Mouse (Mus musculus) cerebellum, adult 9-11 months (tissue): Measurements from ENCODE around the gene Rgl1.
A peak's percentile ranks its signal among the peaks of the same experiment; 100 is the strongest.
"Not testable (repeated sequence)": the region's sequence is repeated elsewhere in the genome, so short reads cannot be mapped to it uniquely, and the experiment has no call there.

Source experiments
- DNase-seq: peaks from one replicate; pipeline ENCODE4 v3.0.0; 2022

Gene Rgl1

GRCm38 (mm10) chr1:152766032-152766772 is at the start of gene Rgl1, which contains the start of gene Arpc5:
TSS of gene Rgl1 (minus strand) at chr1:152766351.
TSS of gene Arpc5 (plus strand) at chr1:152766542.
- DNase-seq: peak; percentile 97

GRCm38 (mm10) chr1:152815265-152815701 is 49.1 kb upstream of the Rgl1 start:
- DNase-seq: peak; percentile 25

- no peak for DNase-seq
These were observed 44.6 kb upstream of the Rgl1 start for GRCm38 (mm10) chr1:152810533-152811439.

- DNase-seq: no peak
These were observed 43.5 kb upstream of the Rgl1 start for GRCm38 (mm10) chr1:152809541-152810252.

- no peak for DNase-seq
These were observed 42.2 kb upstream of the Rgl1 start for GRCm38 (mm10) chr1:152808392-152808680.

- no peak for DNase-seq
These were observed 41.7 kb upstream of the Rgl1 start for GRCm38 (mm10) chr1:152807619-152808391.

- DNase-seq: no peak
These were observed 38.8 kb upstream of the Rgl1 start for GRCm38 (mm10) chr1:152804907-152805306.

- DNase-seq: no peak
These were observed 34.6 kb upstream of the Rgl1 start for GRCm38 (mm10) chr1:152800633-152801176.

- DNase-seq: no peak
These were observed 33.7 kb upstream of the Rgl1 start, which contains the start of gene Ncf2 for GRCm38 (mm10) chr1:152799897-152800296. TSS of gene Ncf2 (plus strand) at chr1:152800194.

- DNase-seq: no peak
These were observed 32.0 kb upstream of the Rgl1 start for GRCm38 (mm10) chr1:152798125-152798524.

- DNase-seq: no peak
These were observed 30.6 kb upstream of the Rgl1 start for GRCm38 (mm10) chr1:152796683-152797263.

GRCm38 (mm10) chr1:152795688-152796255 is 29.6 kb upstream of the Rgl1 start:
- DNase-seq: no peak

GRCm38 (mm10) chr1:152793495-152794130 is 27.5 kb upstream of the Rgl1 start:
- DNase-seq: no peak

GRCm38 (mm10) chr1:152792736-152793494 is 26.8 kb upstream of the Rgl1 start:
- peak; percentile 42 for DNase-seq

- DNase-seq: no peak
These were observed 25.1 kb upstream of the Rgl1 start for GRCm38 (mm10) chr1:152791269-152791668.

GRCm38 (mm10) chr1:152790821-152791220 is 24.7 kb upstream of the Rgl1 start:
- DNase-seq: no peak

GRCm38 (mm10) chr1:152790254-152790653 is 24.1 kb upstream of the Rgl1 start:
- no peak for DNase-seq

- DNase-seq: no peak
These were observed 22.0 kb upstream of the Rgl1 start for GRCm38 (mm10) chr1:152788121-152788660.

- no peak for DNase-seq
These were observed 20.8 kb upstream of the Rgl1 start for GRCm38 (mm10) chr1:152786953-152787352.

GRCm38 (mm10) chr1:152785446-152785845 is 19.3 kb upstream of the Rgl1 start:
- DNase-seq: not testable (repeated sequence)
